Mouse (Mus musculus) Patski (cell line): ENCODE measurements around the gene Sppl2a. TPM values are rescaled to one million over a fixed set of nuclear protein-coding genes. Genes with fewer than 3 reads are reported as not detected.
"Not testable (repeated sequence)": the region's sequence is repeated elsewhere in the genome, so short reads cannot be mapped to it uniquely, and the experiment has no call there.

ENCODE experiments used
- ATAC-seq: fragments of 100-300 bp; one replicate; pipeline ENCODE4 v1.8.0; 2021
- CTCF ChIA-PET: fragments of 350-600 bp; sonication (Branson Sonifier 250); formaldehyde crosslinking; loops from one replicate; lab custom pipeline; 2022; ENCODE audit warnings: inconsistent platforms; lab: Charles Lee
- POLR2A ChIA-PET: fragments of 350-600 bp; sonication (Branson Sonifier 250); formaldehyde crosslinking; loops from one replicate; lab custom pipeline; 2022; ENCODE audit warnings: antibody characterized with exemption, inconsistent platforms; lab: Charles Lee
- DNase-seq: peaks from one replicate; pipeline ENCODE4 v3.0.0-alpha.2; 2011; ENCODE audit warnings: low read depth, low spot score
- H3K27me3 ChIP-seq: fragments of 371-371 bp; one replicate; pipeline ENCODE4 v1.5.1; 2021
- CTCF ChIP-seq: fragments of 100-300 bp; IDR thresholded peaks from one replicate; pipeline ENCODE4 v1.5.1; 2021
- in situ Hi-C: fragments of 300-500 bp; cut with MboI; formaldehyde crosslinking; loops from 3 replicates; pipeline ENCODE4 v1.11.1; 2018; ENCODE audit warnings: low pct_unique_long_range_greater_than_20kb, mixed read lengths
- polyA plus RNA-seq: library from polyadenylated mRNA; unstranded; gene quantifications from one replicate; pipeline ENCODE4 v1.2.3, GENCODE M21; 2021

Gene Sppl2a
- 106 TPM for polyA plus RNA-seq

- peak; percentile 99 for ATAC-seq
- no peaks in the 10 kb centered on the region for H3K27me3 ChIP-seq
- POLR2A ChIA-PET: interaction anchor here (0.9 to 1.6 kb wide), 2 partner anchors 14 to 27 kb away, joined by 5 to 6 read pairs; no protein-coding TSS in a partner anchor
- CTCF ChIA-PET: interaction anchor here (1.0 to 2.6 kb wide), 6 partner anchors 13 to 64 kb away, joined by 3 to 9 read pairs (median 4); no protein-coding TSS in a partner anchor
- DNase-seq: peak; percentile 61
- TF ChIP-seq CTCF: no peak
- in situ Hi-C loops: loop anchor here (5.0 kb wide), 1 partner anchor 64 kb away; no protein-coding TSS in a partner anchor
These were observed at the start of gene Sppl2a for GRCm38 (mm10) chr2:126932897-126933641. Gene Sppl2a, minus strand, starts transcription at chr2:126933235.

- POLR2A ChIA-PET: interaction anchor here (1.7 kb wide), 1 partner anchor 15 kb away, joined by 8 read pairs; no protein-coding TSS in a partner anchor
- H3K27me3 ChIP-seq: no peaks in the 10 kb centered on the region
- in situ Hi-C loops: no loop called here
- TF ChIP-seq CTCF: no peak
- DNase-seq (no peak), ATAC-seq (peak; percentile 51)
- CTCF ChIA-PET: interaction anchor here (1.4 to 1.9 kb wide), 2 partner anchors 13 to 38 kb away, joined by 3 to 6 read pairs; no protein-coding TSS in a partner anchor
These were observed 44.4 kb upstream of the Sppl2a start for GRCm38 (mm10) chr2:126977428-126977827.

- ChIA-PET CTCF (interaction anchor here (1.0 to 1.4 kb wide), 2 partner anchors 11 to 21 kb away, joined by 3 to 4 read pairs; no protein-coding TSS in a partner anchor), POLR2A (interaction anchor here (1.2 kb wide), 1 partner anchor 16 kb away, joined by 8 read pairs; no protein-coding TSS in a partner anchor)
- H3K27me3 ChIP-seq: no peaks in the 10 kb centered on the region
- TF ChIP-seq CTCF: no peak
- DNase-seq: no peak
- ATAC-seq: no peak
- in situ Hi-C loops: no loop called here
These were observed 28.7 kb upstream of the Sppl2a start for GRCm38 (mm10) chr2:126961696-126962095.

- no peak for DNase-seq
- ATAC-seq: no peak
- no peak for TF ChIP-seq CTCF
- in situ Hi-C loops: no loop called here
- H3K27me3 ChIP-seq: no peaks in the 10 kb centered on the region
- POLR2A ChIA-PET: interaction anchor here (0.6 to 1.0 kb wide), 2 partner anchors 31 to 39 kb away, joined by 3 read pairs; no protein-coding TSS in a partner anchor
- CTCF ChIA-PET: interaction anchor here (1.2 to 1.9 kb wide), 2 partner anchors 22 to 53 kb away, joined by 3 to 7 read pairs; partner anchors contain the start of genes Ap4e1 and Sppl2a
These were observed 22.6 kb upstream of the Sppl2a start for GRCm38 (mm10) chr2:126955671-126956070.

GRCm38 (mm10) chr2:126951085-126951484, 18.1 kb upstream of the Sppl2a start:
- ChIA-PET POLR2A (no interaction called here), CTCF (no interaction called here)
- DNase-seq: no peak
- TF ChIP-seq CTCF: no peak
- no peaks in the 10 kb centered on the region for H3K27me3 ChIP-seq
- ATAC-seq: no peak
- in situ Hi-C loops: no loop called here

GRCm38 (mm10) chr2:126950453-126950852, 17.4 kb upstream of the Sppl2a start:
- ChIA-PET CTCF (no interaction called here), POLR2A (interaction anchor here (0.5 to 0.7 kb wide), 2 partner anchors 13 to 586 kb away, joined by 3 to 5 read pairs; no protein-coding TSS in a partner anchor)
- H3K27me3 ChIP-seq: no peaks in the 10 kb centered on the region
- in situ Hi-C loops: no loop called here
- ATAC-seq: no peak
- DNase-seq: no peak
- TF ChIP-seq CTCF: no peak

GRCm38 (mm10) chr2:126949856-126950255, 16.8 kb upstream of the Sppl2a start:
- no peaks in the 10 kb centered on the region for H3K27me3 ChIP-seq
- ChIA-PET CTCF (interaction anchor here (0.7 kb wide), 1 partner anchor 43 kb away, joined by 3 read pairs; no protein-coding TSS in a partner anchor), POLR2A (interaction anchor here (0.7 kb wide), 1 partner anchor 60 kb away, joined by 3 read pairs; no protein-coding TSS in a partner anchor)
- DNase-seq: no peak
- in situ Hi-C loops: no loop called here
- ATAC-seq: no peak
- no peak for TF ChIP-seq CTCF

GRCm38 (mm10) chr2:126949297-126949696, 16.3 kb upstream of the Sppl2a start:
- POLR2A ChIA-PET: interaction anchor here (0.6 to 0.8 kb wide), 4 partner anchors 10 to 245 kb away, joined by 3 to 7 read pairs (median 4); no protein-coding TSS in a partner anchor
- ATAC-seq, DNase-seq, in situ Hi-C loops, H3K27me3 ChIP-seq: not testable (repeated sequence)
- CTCF ChIA-PET: interaction anchor here (0.7 kb wide), 1 partner anchor 43 kb away, joined by 3 read pairs; no protein-coding TSS in a partner anchor

- H3K27me3 ChIP-seq: no peaks in the 10 kb centered on the region
- ChIA-PET CTCF (no interaction called here), POLR2A (interaction anchor here (0.8 kb wide), 1 partner anchor 11 kb away, joined by 7 read pairs; no protein-coding TSS in a partner anchor)
- DNase-seq (no peak), ATAC-seq (no peak)
- in situ Hi-C loops: no loop called here
- no peak for TF ChIP-seq CTCF
These were observed 15.2 kb upstream of the Sppl2a start for GRCm38 (mm10) chr2:126948231-126948630.

- ChIA-PET POLR2A (no interaction called here), CTCF (no interaction called here)
- DNase-seq (no peak), ATAC-seq (no peak)
- no peaks in the 10 kb centered on the region for H3K27me3 ChIP-seq
- in situ Hi-C loops: no loop called here
- TF ChIP-seq CTCF: no peak
These were observed 14.6 kb upstream of the Sppl2a start for GRCm38 (mm10) chr2:126947646-126948045.
